Mouse (Mus musculus): Measurements from ENCODE around the gene Gm8011. TPM values are rescaled to one million over a fixed set of nuclear protein-coding genes. Genes with fewer than 3 reads are reported as not detected.

Gm8011 gene
- polyA plus RNA-seq (2014; fragmentation: Illumina TruSeq; extraction: RNeasy Lipid Tissue Mini Kit (QIAGEN cat#74804); ENCODE audit: low read depth, low replicate concordance) = not detected

DNA sequence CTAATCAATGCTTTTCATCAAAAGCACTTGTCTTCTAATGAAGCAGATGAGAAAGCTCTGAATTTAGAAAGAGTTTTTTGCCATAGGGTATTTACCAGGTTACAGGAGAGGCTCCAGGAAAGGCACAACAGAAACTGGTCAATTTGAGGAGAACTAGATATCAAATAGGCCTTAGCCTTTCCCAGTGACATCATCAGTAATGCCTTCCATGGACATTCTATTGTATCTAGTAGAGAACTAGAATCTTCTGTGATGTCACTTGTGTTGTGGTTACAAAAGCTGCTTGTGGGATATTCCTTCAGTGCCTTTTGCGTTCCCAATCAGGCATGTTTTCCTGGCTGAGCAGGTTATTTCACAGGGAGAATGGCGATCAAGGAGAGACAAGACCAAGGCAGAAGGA, at the start of gene Gm8011:
Gene Gm8011, plus strand, starts transcription at position 301 of the 400 bp plus-strand sequence.

DNA sequence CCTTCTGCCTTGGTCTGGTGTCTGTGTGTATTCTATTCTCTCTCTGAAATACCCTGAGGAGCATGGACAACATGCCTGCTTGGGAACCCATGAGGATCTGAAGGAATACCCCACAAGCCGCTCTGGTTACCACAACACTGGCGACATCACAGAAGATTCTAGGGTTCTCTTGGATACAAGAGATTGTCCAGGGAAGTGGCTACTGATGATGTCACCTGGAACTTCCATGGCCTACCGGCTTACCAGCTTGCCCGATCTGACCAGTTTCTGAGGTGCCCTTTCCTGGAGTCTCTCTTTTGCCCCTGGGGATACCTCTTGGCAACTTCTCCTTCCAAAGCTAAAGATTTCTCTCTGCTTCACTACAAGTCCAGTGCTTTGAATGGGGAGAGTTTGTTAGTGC, 24.1 kb upstream of the Gm8011 start, which contains the start of gene Gm8005:
Gene Gm8005, minus strand, starts transcription at position 101 of the 400 bp plus-strand sequence.

DNA sequence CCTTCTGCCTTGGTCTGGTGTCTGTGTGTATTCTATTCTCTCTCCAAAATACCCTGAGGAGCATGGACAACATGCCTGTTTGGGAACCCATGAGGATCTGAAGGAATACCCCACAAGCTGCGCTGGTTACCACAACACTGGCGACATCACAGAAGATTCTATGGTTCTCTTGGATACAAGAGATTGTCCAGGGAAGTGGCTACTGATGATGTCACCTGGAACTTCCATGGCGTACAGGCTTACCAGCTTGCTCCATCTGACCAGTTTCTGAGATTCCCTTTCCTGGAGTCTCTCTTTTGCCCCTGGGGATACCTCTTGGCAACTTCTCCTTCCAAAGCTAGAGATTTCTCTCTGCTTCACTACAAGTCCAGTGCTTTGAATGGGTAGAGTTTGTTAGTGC, 38.6 kb downstream of the Gm8011 start, which contains the start of gene Gm8020:
Gene Gm8020, minus strand, starts transcription at position 101 of the 400 bp plus-strand sequence.

Other genes with a start within 250 kb of the Gm8011 start
- not detected for gene Gm17026, start 203.8 kb upstream of the Gm8011 start, polyA plus RNA-seq (2014; fragmentation: Illumina TruSeq; extraction: RNeasy Lipid Tissue Mini Kit (QIAGEN cat#74804); ENCODE audit: low read depth, low replicate concordance)
- gene Gm9611, start 166.5 kb upstream of the Gm8011 start, polyA plus RNA-seq (2014; fragmentation: Illumina TruSeq; extraction: RNeasy Lipid Tissue Mini Kit (QIAGEN cat#74804); ENCODE audit: low read depth, low replicate concordance) = not detected
- not detected for gene Gm7995, start 153.7 kb upstream of the Gm8011 start, polyA plus RNA-seq (2014; fragmentation: Illumina TruSeq; extraction: RNeasy Lipid Tissue Mini Kit (QIAGEN cat#74804); ENCODE audit: low read depth, low replicate concordance)
- not detected for gene Gm8005, start 24.2 kb upstream of the Gm8011 start, polyA plus RNA-seq (2014; fragmentation: Illumina TruSeq; extraction: RNeasy Lipid Tissue Mini Kit (QIAGEN cat#74804); ENCODE audit: low read depth, low replicate concordance)
- not detected for gene Gm8020, start 38.5 kb downstream of the Gm8011 start, polyA plus RNA-seq (2014; fragmentation: Illumina TruSeq; extraction: RNeasy Lipid Tissue Mini Kit (QIAGEN cat#74804); ENCODE audit: low read depth, low replicate concordance)
- not detected for gene Gm8024, start 60.4 kb downstream of the Gm8011 start, polyA plus RNA-seq (2014; fragmentation: Illumina TruSeq; extraction: RNeasy Lipid Tissue Mini Kit (QIAGEN cat#74804); ENCODE audit: low read depth, low replicate concordance)
- not detected for gene Gm17124, start 136.0 kb downstream of the Gm8011 start, polyA plus RNA-seq (2014; fragmentation: Illumina TruSeq; extraction: RNeasy Lipid Tissue Mini Kit (QIAGEN cat#74804); ENCODE audit: low read depth, low replicate concordance)
- gene Gm3633, start 178.0 kb downstream of the Gm8011 start, polyA plus RNA-seq (2014; fragmentation: Illumina TruSeq; extraction: RNeasy Lipid Tissue Mini Kit (QIAGEN cat#74804); ENCODE audit: low read depth, low replicate concordance) = not detected
- gene Gm10378, start 192.1 kb downstream of the Gm8011 start, polyA plus RNA-seq (2014; fragmentation: Illumina TruSeq; extraction: RNeasy Lipid Tissue Mini Kit (QIAGEN cat#74804); ENCODE audit: low read depth, low replicate concordance) = not detected

Measured in sigmoid colon, adult 10 weeks (tissue).